Mouse (Mus musculus) left cerebral cortex, adult 18-20 months (tissue): ENCODE results near the gene Col6a5. TPM values are rescaled to one million over a fixed set of nuclear protein-coding genes. Genes with fewer than 3 reads are reported as not detected.

ENCODE experiments used
- DNase-seq, 2 experiments: peaks; one replicate each; pipeline ENCODE4 v3.0.0; 2021 to 2022; ENCODE audit warnings: low spot score in 2 of 2, mixed read lengths in 1 of 2
- total RNA-seq, 2 experiments: library from RNA; stranded (reverse); gene quantifications; 2 replicates each; pipeline ENCODE4 v1.2.3; 2021

The Col6a5 gene
- total RNA-seq, 2 experiments from 2014 or later, result 0.40 to 0.84 TPM

GRCm38 (mm10) chr9:105827791-105828385, 132.6 kb downstream of the Col6a5 start, which contains the start of gene Col6a6:
Col6a6 (minus strand) TSS chr9:105828160.
- DNase-seq, result no peak

GRCm38 (mm10) chr9:105827076-105827647, 133.3 kb downstream of the Col6a5 start:
- DNase-seq, result no peak

- DNase-seq, result no peak
These were observed 139.7 kb downstream of the Col6a5 start for GRCm38 (mm10) chr9:105820711-105821110.

GRCm38 (mm10) chr9:105819155-105819709, 141.2 kb downstream of the Col6a5 start:
- DNase-seq, result no peak

GRCm38 (mm10) chr9:105814436-105814835, 146.0 kb downstream of the Col6a5 start:
- no peak for DNase-seq

GRCm38 (mm10) chr9:105811458-105811857, 149.0 kb downstream of the Col6a5 start:
- DNase-seq, result no peak

- DNase-seq, result no peak
These were observed 151.4 kb downstream of the Col6a5 start for GRCm38 (mm10) chr9:105808920-105809505.

Other genes with a start within 250 kb of the Col6a5 start
- under 1 TPM; 0.16 to 0.56 TPM for gene Col6a6, start 132.5 kb downstream of the Col6a5 start, total RNA-seq
- 1 to 10 TPM in 1 of 2 experiments, under 1 TPM in 1; 0.72 to 1.5 TPM for gene Col6a4, start 136.1 kb upstream of the Col6a5 start, total RNA-seq
- gene Glyctk, start 197.5 kb upstream of the Col6a5 start, total RNA-seq, result 1 to 10 TPM; 3.6 to 3.8 TPM
- 100 to 1,000 TPM; 128 to 136 TPM for gene Wdr82, start 210.3 kb upstream of the Col6a5 start, total RNA-seq
- gene Ppm1m, start 239.1 kb upstream of the Col6a5 start, total RNA-seq, result 10 to 100 TPM; 19.0 to 22.3 TPM
- 10 to 100 TPM; 50.9 to 60.8 TPM for gene Twf2, start 242.5 kb upstream of the Col6a5 start, total RNA-seq